Mouse (Mus musculus) myocyte (in vitro differentiated cells): ENCODE results near the gene Creg1.

Experiments
- CEBPB ChIP-seq: IDR thresholded peaks from 2 replicates; pipeline ENCODE4 v1.6.1; 2011; ENCODE audit warnings: mild to moderate bottlenecking, moderate library complexity; ENCODE audit not compliant: poor library complexity, insufficient read depth, severe bottlenecking
- E2F4 ChIP-seq: IDR thresholded peaks from one replicate; pipeline ENCODE4 v1.6.1; 2011; ENCODE audit warnings: mild to moderate bottlenecking, control low read depth, moderate library complexity; ENCODE audit not compliant: insufficient read depth
- MAX ChIP-seq: IDR thresholded peaks from one replicate; pipeline ENCODE4 v1.6.1; 2011; ENCODE audit warnings: low read depth, mild to moderate bottlenecking, control low read depth
- MYOD1 ChIP-seq, 3 experiments: IDR thresholded peaks; one replicate each; pipeline ENCODE4 v1.6.1; 2011; ENCODE audit warnings: control low read depth in 2 of 3, low read depth in 2 of 3, mild to moderate bottlenecking in 2 of 3, moderate library complexity in 1 of 3; ENCODE audit not compliant: insufficient read length in 2 of 3, control insufficient read depth in 1 of 3
- MYOG ChIP-seq, 3 experiments: IDR thresholded peaks; one replicate each; pipeline ENCODE4 v1.6.1; 2011; ENCODE audit warnings: control low read depth in 2 of 3, low read depth in 2 of 3, mild to moderate bottlenecking in 2 of 3; ENCODE audit not compliant: insufficient read length in 2 of 3, control insufficient read depth in 1 of 3, insufficient read depth in 1 of 3
- POLR2A ChIP-seq: IDR thresholded peaks from one replicate; pipeline ENCODE4 v1.6.1; 2011; ENCODE audit warnings: low read depth, mild to moderate bottlenecking, control low read depth, moderate library complexity; ENCODE audit not compliant: insufficient read length
- POLR2AphosphoS2 ChIP-seq: IDR thresholded peaks from one replicate; pipeline ENCODE4 v1.6.1; 2011; ENCODE audit warnings: low read depth, control low read depth; ENCODE audit not compliant: insufficient read length
- REST ChIP-seq: IDR thresholded peaks from one replicate; pipeline ENCODE4 v1.6.1; 2011; ENCODE audit warnings: mild to moderate bottlenecking, control low read depth, moderate library complexity; ENCODE audit not compliant: insufficient read depth, insufficient read length
- SRF ChIP-seq: IDR thresholded peaks from one replicate; pipeline ENCODE4 v1.6.1; 2011; ENCODE audit warnings: low read depth; ENCODE audit not compliant: control insufficient read depth, insufficient read length
- TCF12 ChIP-seq: IDR thresholded peaks from one replicate; pipeline ENCODE4 v1.6.1; 2011; ENCODE audit warnings: mild to moderate bottlenecking, control low read depth; ENCODE audit not compliant: poor library complexity, insufficient read depth, severe bottlenecking
- TCF3 ChIP-seq: IDR thresholded peaks from one replicate; pipeline ENCODE4 v1.6.1; 2011; ENCODE audit warnings: low read depth, control low read depth; ENCODE audit not compliant: insufficient read length
- USF1 ChIP-seq: IDR thresholded peaks from one replicate; pipeline ENCODE4 v1.6.1; 2011; ENCODE audit warnings: low read depth, mild to moderate bottlenecking, control low read depth, moderate library complexity

- no peak for TF ChIP-seq POLR2A
- no peak for TF ChIP-seq TCF12
- TF ChIP-seq MYOD1 (IDR thresholded peaks at IDR 0.05; ENCODE audit: control insufficient read depth in 1 of 3, insufficient read length in 2 of 3, low read depth in 2 of 3): no peak
- no peak for TF ChIP-seq MYOG (IDR thresholded peaks at IDR 0.05; ENCODE audit: control insufficient read depth in 1 of 3, insufficient read depth in 1 of 3, insufficient read length in 2 of 3, low read depth in 2 of 3)
- TF ChIP-seq POLR2AphosphoS2: no peak
- TF ChIP-seq MAX: no peak
- TF ChIP-seq REST: no peak
- TF ChIP-seq USF1: no peak
- TF ChIP-seq CEBPB: no peak
- TF ChIP-seq E2F4: no peak
- TF ChIP-seq SRF: no peak
- no peak for TF ChIP-seq TCF3
These were observed 39.6 kb downstream of the Creg1 start for GRCm38 (mm10) chr1:165803107-165803506.
